Mouse (Mus musculus) frontal cortex, adult 2 months (tissue): Measurements from ENCODE around the gene Cep290. TPM values are rescaled to one million over a fixed set of nuclear protein-coding genes. Genes with fewer than 3 reads are reported as not detected.
"Not testable (repeated sequence)": the region's sequence is repeated elsewhere in the genome, so short reads cannot be mapped to it uniquely, and the experiment has no call there.

ENCODE experiments used
- DNase-seq, 2 experiments: peaks; one replicate each; pipeline ENCODE4 v3.0.0; 2022; ENCODE audit warnings: low spot score in 1 of 2; ENCODE audit errors: extremely low spot score in 1 of 2
- polyA plus RNA-seq: library from polyadenylated mRNA; depleted of rRNA; stranded (reverse); fragments of >200 nt; gene quantifications from 2 replicates; pipeline ENCODE4 v1.2.3, GENCODE M21; 2012; rRNA removed

Gene Cep290
- polyA plus RNA-seq, result 7.5 and 9.6 TPM in 2 replicates

DNA sequence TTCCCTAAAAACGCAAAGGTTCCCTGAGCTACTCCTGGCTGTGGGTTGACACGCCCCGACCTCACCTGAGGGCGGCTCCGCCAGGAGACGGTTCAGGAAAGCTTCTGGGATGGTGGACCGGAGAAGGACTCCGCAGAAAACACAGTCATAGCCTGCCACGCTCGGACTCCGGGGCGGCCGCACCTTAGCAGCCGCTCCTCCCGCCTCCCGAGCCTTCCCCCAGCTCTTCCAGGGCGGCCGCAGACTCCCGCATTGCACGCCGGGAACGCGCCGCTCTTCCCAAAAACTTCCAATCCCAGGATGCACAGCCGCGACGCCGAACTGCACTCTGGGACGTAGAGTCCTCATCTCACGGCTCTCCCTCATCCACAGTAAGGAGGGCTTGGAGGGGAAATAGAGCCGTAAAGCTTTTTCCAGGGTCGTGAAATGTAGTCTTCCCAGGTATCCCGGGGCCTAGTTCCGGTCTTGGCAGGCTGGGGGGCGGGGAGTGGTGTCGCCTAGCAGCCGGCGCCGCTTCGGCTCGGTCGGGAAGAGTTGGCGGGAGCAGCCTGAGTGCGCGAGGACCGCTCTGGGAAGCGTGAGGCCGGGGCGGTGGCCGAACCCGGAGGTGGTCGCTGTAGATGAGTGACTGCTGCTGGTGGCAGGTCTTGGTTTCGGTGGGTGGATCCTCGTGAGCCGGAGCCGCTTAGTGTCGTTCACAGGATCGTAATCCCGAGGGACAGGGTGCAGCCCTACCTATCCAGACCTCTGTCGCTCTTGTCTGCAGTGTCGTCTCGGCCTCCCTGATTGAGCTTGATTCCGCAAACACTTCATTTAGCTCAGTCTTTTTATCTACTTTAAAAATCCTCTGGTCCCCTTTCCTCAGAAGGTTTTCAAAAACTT is at the start of gene Cep290, which contains the start of gene Tmtc3:
TSS of gene Cep290 (plus strand) at position 462 of the 882 bp plus-strand sequence.
TSS of gene Tmtc3 (minus strand) at position 254 of the 882 bp plus-strand sequence.
- peak; percentile 97 to 98 for DNase-seq

DNA sequence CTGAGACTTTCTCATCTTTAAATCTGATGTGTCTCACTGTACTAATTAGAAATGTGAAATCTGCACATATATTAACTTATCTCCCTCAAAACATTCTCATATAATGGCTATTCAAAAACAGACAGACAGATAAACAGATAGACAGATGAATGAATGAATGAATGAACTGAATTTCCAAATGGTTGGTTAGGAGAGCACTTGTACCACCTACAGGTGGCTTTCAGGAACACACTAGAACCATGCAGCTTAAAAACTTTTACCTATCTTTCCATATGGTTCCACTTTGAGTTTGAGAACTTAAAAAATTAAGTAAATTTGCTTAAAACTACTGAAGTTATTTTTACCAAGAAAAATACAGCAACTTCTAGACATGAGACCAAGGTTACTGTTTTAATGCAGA is 38.0 kb upstream of the Cep290 start:
- peak in 1 of 2 experiments; percentile 8 for DNase-seq

DNA sequence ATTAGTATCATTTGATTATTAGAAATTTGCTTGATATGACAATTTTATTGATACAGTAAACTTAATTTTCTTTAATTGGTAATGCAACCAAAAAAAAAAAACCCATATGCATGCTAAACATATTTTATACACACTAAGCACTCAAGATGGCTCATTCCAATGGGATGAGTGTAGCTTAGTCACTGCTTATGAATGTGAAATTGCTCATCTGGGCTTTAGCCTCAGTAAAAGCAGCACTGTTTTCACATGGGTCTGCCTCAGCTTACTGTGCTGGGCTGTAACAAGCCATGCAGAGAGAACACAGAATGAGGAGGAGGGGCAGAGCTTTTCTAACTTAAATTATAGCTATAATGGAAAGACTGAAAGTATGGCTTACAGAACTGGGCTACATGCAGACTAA is 26.8 kb upstream of the Cep290 start:
- no peak for DNase-seq

DNA sequence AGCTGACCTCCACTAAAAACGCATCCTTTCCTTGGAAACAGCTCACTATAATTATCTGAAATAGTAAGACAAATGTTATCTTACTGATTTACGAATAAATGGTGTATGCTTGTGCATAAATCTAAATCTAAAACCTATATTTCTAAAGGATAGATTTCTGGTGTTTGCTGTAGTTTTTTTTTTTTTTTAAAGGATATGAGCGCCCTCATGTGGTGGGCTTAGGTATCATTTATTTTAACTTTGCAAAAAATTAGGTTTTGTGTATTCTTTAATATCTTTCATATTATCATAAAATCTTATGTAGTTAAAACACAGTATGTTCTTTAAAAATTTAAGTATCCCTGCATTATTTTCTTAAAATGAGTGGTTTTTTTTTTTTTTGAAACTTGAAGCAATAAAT is 12.3 kb upstream of the Cep290 start:
- DNase-seq, result no peak

DNA sequence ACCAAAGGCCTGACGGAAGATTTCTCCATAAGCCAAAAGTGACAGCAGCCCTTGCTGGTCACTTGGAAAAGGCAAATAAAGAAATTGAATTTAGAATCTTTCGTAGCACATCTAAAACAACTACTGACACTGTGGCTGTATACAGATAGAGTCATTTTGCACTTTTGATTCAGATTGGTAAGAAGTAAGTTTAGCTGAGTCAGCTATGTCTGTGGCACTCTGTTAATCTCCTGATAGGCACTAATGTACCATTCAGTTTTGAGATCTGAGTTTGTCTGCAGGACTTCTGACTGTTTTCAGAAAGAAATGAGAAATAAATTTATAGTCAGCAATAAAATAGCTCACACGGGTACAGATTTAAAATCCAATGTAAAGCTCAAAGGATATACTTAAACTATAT is 7.8 kb upstream of the Cep290 start:
- no peak for DNase-seq

DNA sequence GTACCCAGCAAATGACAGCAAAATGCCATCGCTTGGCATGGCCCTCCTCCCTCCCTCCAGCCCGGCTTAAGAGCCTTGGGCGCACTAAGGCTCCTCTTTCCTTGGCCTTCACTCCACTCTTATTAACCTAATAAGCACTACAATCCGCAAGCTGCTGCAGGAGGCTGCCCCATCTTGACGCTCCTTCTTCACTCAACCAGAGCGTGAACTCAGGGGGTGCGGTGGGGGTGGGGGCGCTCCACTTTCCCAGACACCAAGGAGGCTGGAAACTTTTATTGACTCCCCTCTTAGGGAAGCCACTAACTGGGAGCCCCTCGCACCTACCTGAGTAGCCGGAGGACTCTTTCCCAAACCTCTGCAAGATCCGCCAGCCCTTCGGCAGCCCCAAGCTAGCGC is 659 bp upstream of the Cep290 start:
- no peak for DNase-seq

DNA sequence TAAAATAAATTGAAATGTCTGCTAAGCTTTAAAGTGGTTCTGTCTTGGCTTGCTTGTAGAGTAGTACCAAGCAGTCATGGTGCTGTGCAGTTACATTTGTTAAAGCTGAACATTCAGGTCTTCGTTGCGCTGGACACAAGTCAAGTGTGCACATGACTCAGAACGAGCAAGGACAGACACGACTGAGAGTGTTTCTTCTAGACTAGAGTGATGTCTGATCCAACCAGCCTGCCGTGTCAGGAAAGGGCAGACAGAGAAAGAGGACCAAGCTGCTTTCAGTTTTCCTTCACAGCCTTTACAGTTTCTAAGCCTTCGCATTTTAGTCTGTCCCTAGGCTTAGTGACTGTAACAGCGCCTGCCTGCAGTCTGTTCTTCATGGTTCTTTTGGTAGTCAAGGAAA is 4.6 kb downstream of the Cep290 start:
- DNase-seq, result no peak

DNA sequence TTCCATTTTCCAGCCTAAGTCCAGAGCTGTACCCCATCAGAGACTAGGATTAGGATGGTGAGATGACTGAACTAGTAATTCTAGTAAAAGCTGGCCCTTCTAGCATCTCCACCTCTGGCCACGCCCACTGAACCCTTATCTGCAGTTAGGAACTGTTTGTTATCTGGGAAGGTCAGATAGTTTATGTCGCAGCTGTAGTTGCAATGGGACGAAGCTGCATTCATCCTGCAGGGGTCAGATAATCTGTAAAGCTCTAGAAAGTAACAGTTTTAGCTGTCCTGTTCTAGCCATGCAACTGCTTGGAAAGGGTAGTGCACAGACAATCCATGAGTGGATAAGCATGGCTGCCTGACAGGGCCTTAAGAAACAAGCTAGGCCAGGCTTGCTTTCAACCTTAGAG is 11.0 kb downstream of the Cep290 start:
- DNase-seq, result no peak

DNA sequence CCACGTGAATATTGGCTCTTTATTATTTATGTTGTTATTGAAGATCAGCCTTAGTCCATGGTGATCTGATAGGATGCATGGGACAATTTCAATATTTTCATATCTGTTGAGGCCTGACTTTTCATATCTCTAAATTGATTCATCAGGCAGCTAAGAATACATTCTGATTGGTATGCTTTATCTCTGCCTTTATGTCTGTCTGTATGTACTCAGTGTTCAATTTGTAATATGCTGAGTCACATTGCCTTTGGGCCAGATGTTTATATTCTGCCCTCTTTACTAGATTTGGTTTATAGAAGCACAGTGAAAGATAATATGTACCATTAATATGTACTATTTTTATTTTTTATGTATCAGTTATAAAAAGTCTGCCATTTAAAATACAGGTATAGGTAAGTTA is 20.8 kb downstream of the Cep290 start:
- DNase-seq, result no peak

DNA sequence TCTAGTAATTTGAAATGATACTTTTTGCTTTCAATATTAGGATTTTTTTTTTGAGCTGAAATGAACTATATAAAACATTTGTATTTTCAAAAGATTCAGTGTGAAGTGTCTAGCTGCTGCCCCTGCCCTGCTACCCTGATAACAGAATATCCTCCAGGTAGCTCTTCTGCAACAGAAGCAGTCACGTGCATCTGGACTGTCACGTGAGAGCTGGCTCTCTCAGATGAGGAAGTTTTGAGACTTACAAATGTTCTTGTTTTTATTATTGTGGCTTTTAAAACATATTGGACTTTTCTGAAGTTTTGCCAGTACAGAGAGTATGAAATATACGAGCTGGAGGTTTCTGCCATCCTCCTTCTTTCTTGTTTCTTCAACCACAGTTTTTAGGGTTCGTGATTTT is 34.3 kb downstream of the Cep290 start:
- no peak for DNase-seq

DNA sequence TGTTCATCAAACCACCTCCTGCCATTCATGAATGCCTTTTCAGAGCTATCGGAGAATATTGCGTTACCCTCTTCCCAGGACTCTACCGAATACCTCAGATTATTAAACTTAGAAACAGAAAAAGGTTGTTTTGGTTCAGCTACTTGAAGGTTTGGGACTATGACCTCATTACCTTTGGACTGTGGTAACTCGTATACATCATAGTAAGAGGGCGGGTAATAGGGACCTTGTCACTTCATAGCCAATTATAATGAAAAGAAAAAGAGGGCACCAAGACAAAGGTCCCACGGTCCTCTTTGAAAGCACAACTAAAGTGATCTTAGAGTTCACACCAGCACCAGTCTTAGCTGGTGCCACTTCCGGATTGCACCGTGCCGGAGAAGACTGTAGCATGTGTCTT is 35.0 kb downstream of the Cep290 start:
- no peak for DNase-seq

DNA sequence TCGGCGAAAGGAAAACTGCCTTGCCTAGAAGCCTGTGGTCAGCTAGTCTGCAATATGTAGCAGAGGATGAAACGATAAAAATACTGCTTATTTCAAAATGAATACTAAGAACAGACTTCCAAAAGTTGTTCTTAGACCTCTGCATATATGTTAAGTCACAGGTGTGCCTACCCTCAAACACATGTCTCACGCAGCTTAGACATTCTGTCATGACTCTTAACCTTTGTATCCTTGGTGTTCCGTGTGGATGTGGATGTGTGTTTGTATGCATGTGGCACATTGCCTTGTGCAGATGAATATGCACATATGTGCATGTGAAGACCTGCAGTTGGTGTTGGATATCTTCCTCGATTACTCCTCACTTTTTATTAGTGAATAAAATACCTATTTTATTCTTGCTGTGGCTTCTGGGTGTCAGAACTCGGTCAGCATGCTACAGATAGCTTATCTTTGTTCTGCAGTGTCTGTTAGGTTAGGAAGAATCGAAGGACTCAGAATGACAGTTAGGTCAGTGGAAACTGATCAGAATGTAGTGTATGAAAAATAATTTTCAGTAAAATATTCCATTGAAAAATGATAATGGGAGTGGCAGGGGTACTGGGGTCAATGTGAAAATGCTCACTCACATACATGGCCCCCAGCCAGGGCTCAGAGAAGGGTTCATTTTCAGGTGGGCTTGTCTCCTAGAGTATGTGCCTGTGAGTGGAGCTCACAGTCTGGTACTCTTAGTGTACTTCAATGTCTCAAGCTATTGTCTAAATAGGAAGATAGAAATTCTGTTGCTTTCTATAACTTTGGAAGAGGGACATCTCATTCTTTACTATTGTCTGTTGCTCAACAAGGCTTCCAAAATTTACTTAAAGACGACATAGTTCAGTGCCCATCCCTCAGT is 37.4 kb downstream of the Cep290 start:
- DNase-seq, result no peak

DNA sequence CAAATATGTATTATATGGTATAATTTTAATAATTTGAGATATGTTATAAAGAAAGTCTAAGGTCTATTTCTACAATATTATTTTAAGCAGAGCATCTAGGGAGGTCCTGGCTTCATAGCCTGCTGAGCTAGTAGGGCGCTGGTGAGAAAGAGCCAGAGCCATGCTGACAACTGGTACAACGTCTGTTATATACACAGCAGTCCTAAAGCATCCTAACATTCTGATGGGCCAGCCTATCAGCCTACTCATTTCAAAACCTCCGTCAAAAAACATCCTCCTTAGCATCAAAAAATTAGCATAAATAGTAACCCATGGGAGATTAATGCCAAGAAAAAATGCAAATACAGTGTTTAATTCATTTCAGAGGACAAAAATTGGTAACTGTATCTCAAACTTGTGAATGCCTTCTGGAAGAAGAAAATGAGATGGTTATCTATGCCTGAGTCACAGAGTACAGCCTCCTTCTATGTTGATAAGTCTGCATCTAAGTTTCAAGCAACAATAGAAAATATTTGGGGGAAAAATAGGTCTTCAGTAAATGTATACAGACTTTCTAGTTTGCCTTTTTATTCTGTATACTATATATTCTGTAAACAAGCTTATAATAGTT is 69.3 kb downstream of the Cep290 start:
- DNase-seq, result peak in 1 of 2 experiments; percentile 7

DNA sequence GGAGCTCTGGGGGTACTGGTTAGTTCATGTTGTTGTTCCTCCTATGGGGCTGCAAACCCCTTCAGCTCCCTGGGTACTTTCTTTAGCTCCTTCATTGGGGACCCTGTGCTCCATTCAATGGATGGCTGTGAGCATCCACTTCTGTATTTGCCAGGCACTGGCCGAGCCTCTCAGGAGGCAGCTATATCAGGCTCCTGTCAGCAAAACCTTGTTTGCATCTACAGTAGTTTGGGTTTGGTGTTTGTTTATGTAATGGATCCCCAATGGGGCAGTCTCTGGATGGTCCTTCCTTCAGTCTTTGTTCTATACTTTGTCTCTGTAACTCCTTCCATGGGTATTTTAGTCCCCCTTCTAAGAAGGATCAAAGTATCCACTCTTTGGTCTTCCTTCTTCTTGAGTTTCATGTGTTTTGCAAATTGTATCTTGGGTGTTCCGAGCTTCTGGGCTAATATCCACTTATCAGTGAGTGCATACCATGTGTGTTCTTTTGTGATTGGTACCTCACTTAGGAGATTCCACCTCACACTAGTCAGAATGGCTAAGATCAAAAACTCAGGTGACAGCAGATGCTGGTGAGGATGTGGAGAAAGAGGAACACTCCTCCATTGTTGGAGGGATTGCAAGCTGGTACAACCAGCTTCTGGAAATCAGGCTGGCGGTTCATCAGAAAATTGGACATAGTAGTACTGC is 73.0 kb downstream of the Cep290 start:
- DNase-seq, result not testable (repeated sequence)

DNA sequence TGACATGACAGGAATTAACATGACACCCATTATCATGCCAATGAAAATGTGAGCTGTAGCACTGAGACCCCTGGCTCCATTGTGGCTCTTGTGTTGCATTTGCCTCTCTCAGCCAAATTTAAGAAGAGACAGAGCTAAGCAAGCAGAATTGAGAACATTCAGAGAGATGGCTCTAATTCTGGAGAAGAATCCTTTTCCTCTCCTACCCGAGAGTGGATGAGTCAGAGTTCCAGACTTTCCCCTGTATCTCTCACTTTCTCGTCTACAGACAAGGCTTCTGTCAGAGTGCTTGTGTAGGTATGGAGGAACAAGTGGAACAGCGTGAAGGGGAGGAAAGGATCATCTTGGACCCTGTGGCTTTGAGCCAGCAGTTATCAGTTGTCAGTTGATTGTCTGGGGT is 76.8 kb downstream of the Cep290 start:
- DNase-seq, result peak in 1 of 2 experiments; percentile 30

DNA sequence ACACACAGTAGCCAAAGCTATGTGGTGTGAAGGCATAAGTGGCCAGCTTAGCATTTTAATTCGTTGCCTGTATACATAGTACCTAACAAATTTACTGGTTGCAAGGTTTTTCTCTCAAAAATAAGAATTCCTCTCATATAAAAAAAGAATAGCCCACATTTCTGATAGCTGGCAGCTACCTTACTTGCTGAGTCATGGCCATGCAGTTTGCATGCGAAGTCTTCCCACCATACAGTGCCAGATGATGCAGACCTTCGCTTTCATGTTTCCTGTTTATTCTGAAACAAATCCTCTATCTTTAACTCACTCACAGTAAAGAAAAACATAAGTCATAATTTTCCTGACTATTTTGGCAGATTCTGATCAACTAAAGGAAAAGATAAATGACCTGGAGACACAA is 84.3 kb downstream of the Cep290 start:
- peak in 1 of 2 experiments; percentile 46 for DNase-seq

DNA sequence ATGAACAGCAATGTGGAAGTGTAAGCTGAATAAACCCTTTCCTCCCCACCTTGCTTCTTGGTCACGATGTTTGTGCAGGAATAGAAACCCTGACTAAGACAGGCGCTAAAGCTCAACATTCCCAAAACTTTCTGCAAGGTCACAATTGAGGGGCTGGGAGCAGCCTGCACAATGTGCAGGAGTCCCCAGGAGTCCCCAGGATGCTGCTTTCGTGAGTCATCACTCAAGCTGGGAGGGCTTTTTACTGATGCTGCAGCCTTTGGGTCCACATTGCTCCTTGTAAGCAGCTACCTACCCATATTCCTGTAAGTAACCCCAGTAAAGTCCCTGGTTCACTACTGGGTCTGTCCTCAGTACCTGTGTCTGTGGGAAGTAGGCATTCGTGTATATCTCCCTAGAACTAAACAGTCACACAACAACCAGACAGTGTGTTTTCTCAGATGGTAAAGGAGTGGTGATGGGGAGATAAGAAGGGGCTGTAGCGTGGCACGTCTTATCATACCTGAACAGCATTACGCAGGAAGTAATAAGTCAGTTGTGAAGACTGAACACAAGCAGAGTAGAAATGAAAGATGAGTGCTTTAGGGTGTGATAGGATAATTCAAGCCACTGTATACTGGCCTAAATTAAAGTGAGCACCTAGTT is 87.3 kb downstream of the Cep290 start:
- no peak for DNase-seq

DNA sequence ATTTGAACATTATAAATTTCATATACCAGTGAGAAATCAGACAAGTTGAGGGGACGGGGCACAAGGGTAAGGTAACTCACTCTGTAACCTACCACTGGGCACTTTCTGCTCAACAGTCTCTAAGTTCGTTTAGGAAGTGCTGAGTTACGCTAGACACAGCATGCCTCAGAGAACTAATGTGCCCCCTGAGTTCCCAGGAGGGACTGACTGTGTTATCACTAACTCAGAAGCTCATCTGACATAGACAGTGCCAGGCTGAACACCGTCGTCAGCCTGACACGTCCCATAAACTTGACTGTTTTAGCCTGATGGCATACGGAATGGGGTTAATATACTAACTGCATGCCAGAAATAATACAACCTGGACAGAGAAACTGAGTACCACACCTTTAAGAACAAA is 87.9 kb downstream of the Cep290 start:
- DNase-seq, result no peak

DNA sequence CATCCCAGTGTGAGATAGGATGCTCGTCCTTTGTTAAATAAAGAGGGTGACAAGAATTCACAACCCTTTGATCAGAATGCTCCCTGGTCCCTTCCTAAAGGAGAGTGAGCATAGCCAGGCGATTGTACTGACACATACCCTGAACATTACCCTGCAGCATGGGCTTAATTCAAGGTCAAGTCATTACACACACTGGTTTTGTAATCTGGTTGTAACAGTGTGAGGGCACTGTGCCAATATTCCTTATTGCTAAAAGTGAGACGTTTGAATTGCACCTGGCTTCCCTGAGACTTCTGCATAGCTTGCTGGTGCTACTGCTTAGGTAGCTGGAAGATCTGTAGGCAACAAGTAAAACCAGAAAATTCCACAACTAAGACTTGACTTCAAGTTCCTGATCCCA is 96.8 kb downstream of the Cep290 start:
- DNase-seq, result no peak

DNA sequence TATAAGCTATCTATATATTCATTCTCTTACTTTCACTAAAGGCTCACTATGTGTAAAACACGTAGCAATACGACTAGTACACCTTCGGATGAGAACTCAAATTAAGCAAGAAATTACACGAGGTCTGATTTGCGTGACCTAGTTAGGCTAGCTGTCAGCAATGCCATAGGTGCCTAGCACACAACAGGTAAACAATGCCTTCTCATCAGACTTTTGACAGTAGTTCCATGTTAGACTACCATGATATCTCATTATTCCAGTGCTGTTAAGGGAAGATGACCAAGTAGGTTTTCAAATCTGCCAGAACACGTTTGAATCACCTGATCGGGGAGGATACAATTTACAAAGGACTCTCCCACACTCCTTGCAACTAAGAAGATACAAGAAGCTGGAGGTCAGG is 101.2 kb downstream of the Cep290 start:
- DNase-seq, result no peak
